Mouse (Mus musculus) kidney, postnatal 0 days (tissue): ENCODE data around the gene Theg. TPM values are rescaled to one million over a fixed set of nuclear protein-coding genes. Genes with fewer than 3 reads are reported as not detected.
A peak's percentile ranks its signal among the peaks of the same experiment; 100 is the strongest.

Experiments
- ATAC-seq: fragments of 200-750 bp; cut with Nextera tagmentation; replicated peaks from 2 replicates; pipeline ENCODE4 v1.8.0; 2017; ENCODE audit warnings: low read depth, moderate number of reproducible peaks, moderate TSS enrichment, moderate library complexity; ENCODE audit not compliant: low FRiP score
- DNase-seq: peaks from one replicate; pipeline ENCODE4 v3.0.0-alpha.2; 2016; ENCODE audit warnings: low spot score
- H3K27ac ChIP-seq: fragments of 300-500 bp; sonication (generic); 2 replicates; pipeline ENCODE4 v1.5.1; 2014; ENCODE audit warnings: mild to moderate bottlenecking
- H3K27me3 ChIP-seq: fragments of 300-500 bp; sonication (generic); 2 replicates; pipeline ENCODE4 v1.6.1; 2014; ENCODE audit warnings: low read length, mixed read lengths; ENCODE audit not compliant: insufficient read depth
- H3K36me3 ChIP-seq: fragments of 300-500 bp; sonication (generic); 2 replicates; pipeline ENCODE4 v1.6.1; 2014; ENCODE audit warnings: low read length, mixed read lengths; ENCODE audit not compliant: insufficient read depth
- H3K4me1 ChIP-seq: fragments of 300-500 bp; sonication (generic); replicated peaks from 2 replicates; pipeline ENCODE4 v1.6.1; 2014; ENCODE audit warnings: antibody characterized with exemption, low read length, mixed read lengths; ENCODE audit not compliant: insufficient read depth
- H3K4me2 ChIP-seq: fragments of 300-500 bp; sonication (generic); 2 replicates; pipeline ENCODE4 v1.6.1; 2014; ENCODE audit warnings: mild to moderate bottlenecking, low read length, moderate library complexity, mixed read lengths
- H3K4me3 ChIP-seq: fragments of 300-500 bp; sonication (generic); replicated peaks from 2 replicates; pipeline ENCODE4 v1.5.1; 2014; ENCODE audit warnings: low read depth, low read length
- H3K9ac ChIP-seq: fragments of 300-500 bp; sonication (generic); 2 replicates; pipeline ENCODE4 v1.6.1; 2014; ENCODE audit warnings: low read depth, low read length
- H3K9me3 ChIP-seq: fragments of 300-500 bp; sonication (generic); replicated peaks from 2 replicates; pipeline ENCODE4 v1.6.1; 2016; ENCODE audit warnings: low read length, inconsistent platforms, mixed read lengths
- CTCF ChIP-seq: IDR thresholded peaks from 2 replicates; pipeline ENCODE4 v1.5.1; 2016; ENCODE audit warnings: antibody characterized with exemption, low read depth, mild to moderate bottlenecking, moderate library complexity
- WGBS: fragments of 180-500 bp; shearing (Covaris S2); extraction: QIAGEN DNeasy Blood & Tissue Kit; methylation state at CpG from one replicate; pipeline ENCODE4 v1.1.7; 2014; 5-methylcytosine and 5-hydroxymethylcytosine counted together
- polyA plus RNA-seq: library from polyadenylated mRNA; unstranded; fragments of >200 nt; fragmentation: Nextera tagmentation; extraction: Ambion mirVana; gene quantifications from 2 replicates; pipeline ENCODE4 v1.2.1, GENCODE M21; 2015

Gene Theg
- polyA plus RNA-seq, 1 experiment from 2014 or later = not detected

GRCm38 (mm10) chr10:79612192-79613135 lies 25.3 kb upstream of the Theg start:
- Histone ChIP-seq H3K9ac (no peak overlapping the region), H3K4me3 (0 out of 2 replicates have a peak overlapping the region, but pooled peaks have one; percentile 0), H3K27me3 (peaks cover 20% of the 10 kb centered on the region; the same call in 1 of the 2 replicates), H3K27ac (no peak overlapping the region), H3K9me3 (no peaks in the 10 kb centered on the region), H3K4me2 (peak overlapping the region; percentile 30; the same call in 1 of the 2 replicates), H3K4me1 (peaks cover 10% of the 10 kb centered on the region; the same call in 1 of the 2 replicates), H3K36me3 (no peaks in the 10 kb centered on the region)
- WGBS = 10% methylated on average over 51 of the region's 51 CpGs
- peak; percentile 57 for TF ChIP-seq CTCF
- DNase-seq (peak; percentile 66), ATAC-seq (peak; percentile 55)

- Histone ChIP-seq H3K4me2 (no peak overlapping the region), H3K36me3 (no peaks in the 10 kb centered on the region), H3K4me1 (peaks cover 10% of the 10 kb centered on the region; the same call in 1 of the 2 replicates), H3K27ac (no peak overlapping the region), H3K9me3 (no peaks in the 10 kb centered on the region), H3K27me3 (peaks cover 20% of the 10 kb centered on the region; the same call in 1 of the 2 replicates), H3K9ac (no peak overlapping the region), H3K4me3 (no peak overlapping the region)
- TF ChIP-seq CTCF = no peak
- DNase-seq (no peak), ATAC-seq (no peak)
- WGBS = 32% methylated on average over 5 of the region's 5 CpGs
Observed at GRCm38 (mm10) chr10:79611296-79611695, 24.2 kb upstream of the Theg start.

- H3K36me3 ChIP-seq = no peaks in the 10 kb centered on the region
- peaks cover 10% of the 10 kb centered on the region; the same call in 1 of the 2 replicates for H3K4me1 ChIP-seq
- peaks cover 20% of the 10 kb centered on the region; the same call in 1 of the 2 replicates for H3K27me3 ChIP-seq
- no peak overlapping the region for H3K27ac ChIP-seq
- DNase-seq (no peak), ATAC-seq (no peak)
- WGBS = 79% methylated on average over 3 of the region's 3 CpGs
- H3K4me3 ChIP-seq = no peak overlapping the region
- H3K9ac ChIP-seq = no peak overlapping the region
- H3K9me3 ChIP-seq = no peaks in the 10 kb centered on the region
- no peak overlapping the region for H3K4me2 ChIP-seq
- no peak for TF ChIP-seq CTCF
Observed at GRCm38 (mm10) chr10:79609276-79609675, 22.1 kb upstream of the Theg start.

DNA sequence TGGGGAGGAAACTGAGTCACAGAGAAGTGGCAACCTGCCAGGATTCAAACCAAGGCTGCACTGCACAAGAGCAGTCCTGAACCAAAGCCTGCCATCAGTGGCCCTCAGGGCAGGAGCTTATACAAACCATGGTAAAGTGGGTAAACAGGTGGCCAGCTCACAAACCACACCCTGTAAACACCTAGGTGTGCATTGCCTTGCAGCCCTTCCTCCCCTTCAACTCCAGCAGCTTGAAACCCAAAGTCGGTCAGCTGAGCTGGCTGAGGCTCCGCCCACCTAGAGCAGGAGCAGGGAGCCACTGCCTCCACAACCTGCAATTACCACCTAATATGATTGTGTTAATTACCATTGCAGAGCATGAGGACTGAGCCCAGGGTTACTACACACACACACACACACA lies 20.8 kb upstream of the Theg start:
- no peaks in the 10 kb centered on the region for H3K36me3 ChIP-seq
- no peaks in the 10 kb centered on the region for H3K9me3 ChIP-seq
- no peak overlapping the region for H3K4me2 ChIP-seq
- H3K4me3 ChIP-seq = no peak overlapping the region
- peaks cover 10% of the 10 kb centered on the region; the same call in 1 of the 2 replicates for H3K4me1 ChIP-seq
- no peak overlapping the region for H3K9ac ChIP-seq
- H3K27ac ChIP-seq = no peak overlapping the region
- ATAC-seq = no peak
- TF ChIP-seq CTCF = no peak
- WGBS = 31% methylated on average over 2 of the region's 2 CpGs
- no peak for DNase-seq
- peaks cover 12% of the 10 kb centered on the region; the same call in 1 of the 2 replicates for H3K27me3 ChIP-seq

GRCm38 (mm10) chr10:79606537-79606936 lies 19.4 kb upstream of the Theg start:
- ATAC-seq (no peak), DNase-seq (no peak)
- Histone ChIP-seq H3K4me1 (no peaks in the 10 kb centered on the region), H3K4me2 (no peak overlapping the region), H3K36me3 (no peaks in the 10 kb centered on the region), H3K9ac (no peak overlapping the region), H3K9me3 (no peaks in the 10 kb centered on the region), H3K27ac (no peak overlapping the region), H3K4me3 (no peak overlapping the region), H3K27me3 (no peaks in the 10 kb centered on the region)
- WGBS = 82% methylated on average over 4 of the region's 4 CpGs
- no peak for TF ChIP-seq CTCF

GRCm38 (mm10) chr10:79597936-79598230 lies 10.8 kb upstream of the Theg start:
- DNase-seq (no peak), ATAC-seq (no peak)
- Histone ChIP-seq H3K4me3 (no peak overlapping the region), H3K27ac (no peak overlapping the region), H3K9ac (no peak overlapping the region), H3K27me3 (no peaks in the 10 kb centered on the region), H3K4me2 (no peak overlapping the region), H3K4me1 (no peaks in the 10 kb centered on the region), H3K9me3 (no peaks in the 10 kb centered on the region), H3K36me3 (no peaks in the 10 kb centered on the region)
- TF ChIP-seq CTCF = no peak
- WGBS = 65% methylated on average over 4 of the region's 4 CpGs
